Mouse (Mus musculus) olfactory bulb, adult 2 months (tissue): ENCODE data around the gene Agpat1. TPM values are rescaled to one million over a fixed set of nuclear protein-coding genes. Genes with fewer than 3 reads are reported as not detected.

Source experiments
- H3K27ac ChIP-seq: fragments of 200-500 bp; 2 replicates; pipeline ENCODE4 v1.5.1; 2012; ENCODE audit warnings: low read depth, low read length; ENCODE audit not compliant: insufficient read depth
- H3K4me1 ChIP-seq: fragments of 200-500 bp; 2 replicates; pipeline ENCODE4 v1.6.1; 2012; ENCODE audit warnings: low read length; ENCODE audit not compliant: control insufficient read depth, insufficient read depth
- H3K4me3 ChIP-seq: fragments of 200-500 bp; 2 replicates; pipeline ENCODE4 v1.5.1; 2012; ENCODE audit warnings: mild to moderate bottlenecking, low read depth, low read length, moderate library complexity; ENCODE audit not compliant: insufficient read depth
- CTCF ChIP-seq: fragments of 200-500 bp; IDR thresholded peaks from 2 replicates; pipeline ENCODE4 v1.5.1; 2012; ENCODE audit warnings: low read depth, mild to moderate bottlenecking, low read length, moderate library complexity; ENCODE audit not compliant: insufficient read depth
- POLR2A ChIP-seq: fragments of 200-500 bp; IDR thresholded peaks from 2 replicates; pipeline ENCODE4 v1.6.1; 2012; ENCODE audit warnings: mild to moderate bottlenecking, low read depth, low read length, moderate library complexity; ENCODE audit not compliant: insufficient read depth
- WGBS: fragments of 180-500 bp; shearing (Covaris S2); methylation state at CpG from one replicate; pipeline ENCODE4 v1.1.7; 2018; 5-methylcytosine and 5-hydroxymethylcytosine counted together
- polyA plus RNA-seq: library from polyadenylated mRNA; stranded (reverse); fragments of >200 nt; gene quantifications from 2 replicates; pipeline ENCODE4 v1.2.4, GENCODE M21; 2012; ENCODE audit warnings: low replicate concordance; ENCODE audit not compliant: missing spikeins, insufficient read depth, insufficient read length

Gene Agpat1
- polyA plus RNA-seq, 1 experiment: not detected

DNA sequence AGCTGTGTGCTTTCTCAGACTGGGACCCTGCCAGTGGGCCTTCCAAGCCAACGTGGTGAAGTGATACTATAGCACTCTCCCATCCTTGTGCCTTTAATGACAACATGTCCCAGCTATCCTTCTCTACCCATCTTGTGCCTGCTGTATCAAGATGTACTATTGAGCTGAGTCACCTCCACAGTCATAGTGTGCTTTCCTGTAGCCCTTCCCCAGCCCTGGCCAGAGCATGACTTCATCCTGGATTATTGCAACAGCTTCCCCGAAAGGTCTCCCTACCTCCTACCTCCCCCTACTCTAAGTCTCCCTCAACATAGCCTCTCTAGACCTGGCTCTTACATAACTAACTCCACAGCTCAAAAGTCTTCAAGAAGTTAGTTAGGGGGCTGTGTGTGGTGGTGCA is 31.6 kb downstream of the Agpat1 start:
- 79% methylated on average over 2 of the region's 2 CpGs for WGBS
- Histone ChIP-seq H3K27ac (no peak overlapping the region), H3K4me3 (no peak overlapping the region), H3K4me1 (peaks cover 23% of the 10 kb centered on the region)
- TF ChIP-seq POLR2A (no peak), CTCF (no peak)

DNA sequence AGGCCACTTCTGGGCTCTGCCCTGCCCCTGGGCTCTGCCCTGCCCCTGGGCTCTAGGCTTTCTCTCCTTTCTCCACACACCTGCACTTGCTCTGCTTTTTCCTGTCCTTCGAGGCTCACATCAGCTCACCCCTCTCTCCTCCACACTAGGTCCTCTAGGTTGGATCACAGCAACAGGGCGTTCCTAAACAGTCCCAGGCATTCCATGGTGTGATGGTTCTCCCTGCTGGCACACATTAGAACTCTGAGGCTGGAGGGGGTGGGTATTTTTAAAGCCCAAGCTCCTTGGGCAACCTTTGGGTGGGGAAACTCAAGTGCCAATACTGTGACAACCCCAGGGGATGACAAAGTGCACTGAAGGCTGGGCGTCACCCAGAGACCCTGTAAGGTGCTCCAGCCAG is 33.4 kb downstream of the Agpat1 start:
- H3K27ac ChIP-seq: no peak overlapping the region
- H3K4me1 ChIP-seq: peaks cover 14% of the 10 kb centered on the region
- TF ChIP-seq POLR2A (no peak), CTCF (no peak)
- WGBS: 62% methylated on average over 3 of the region's 3 CpGs
- H3K4me3 ChIP-seq: no peak overlapping the region

DNA sequence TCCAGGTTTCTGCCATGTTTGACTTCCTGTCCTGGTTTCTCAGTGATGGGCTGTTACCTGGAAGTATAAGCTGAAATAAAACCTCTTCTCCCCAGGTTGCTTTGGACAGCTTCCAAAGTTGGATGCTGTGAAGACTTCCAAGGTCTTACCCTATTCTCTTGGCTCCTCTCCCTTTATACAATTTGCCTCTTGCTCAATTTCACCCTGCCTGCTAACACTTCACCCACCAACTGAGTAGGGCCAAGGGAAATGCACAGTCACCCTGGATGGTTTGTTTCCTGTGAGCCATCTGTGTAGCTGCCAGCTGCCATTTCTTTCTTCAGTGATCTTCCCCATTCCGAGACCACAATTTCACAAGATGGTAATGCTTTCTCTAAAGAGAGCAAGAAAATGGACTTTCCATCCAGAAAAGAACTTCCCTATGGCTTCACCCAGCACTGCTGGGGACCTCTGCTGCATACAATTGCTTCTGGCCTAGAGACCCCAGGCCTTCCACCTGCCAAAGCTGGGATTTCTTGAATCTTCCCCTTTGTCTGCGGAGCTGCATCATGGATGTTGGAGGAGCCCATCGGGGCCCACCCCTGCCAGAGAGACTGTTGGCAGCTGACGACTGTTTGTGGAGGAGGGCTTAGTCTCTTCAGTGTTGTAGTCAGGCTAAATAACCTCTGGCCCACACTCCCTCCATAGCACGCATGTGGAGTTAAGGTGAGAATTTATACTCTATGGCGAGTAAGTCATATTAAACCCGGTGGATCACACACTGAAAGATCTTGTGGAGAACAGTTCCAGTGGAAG is 35.6 kb downstream of the Agpat1 start:
- no peak overlapping the region for H3K4me3 ChIP-seq
- WGBS: 83% methylated on average over 7 of the region's 7 CpGs
- TF ChIP-seq CTCF (no peak), POLR2A (no peak)
- peaks cover 7% of the 10 kb centered on the region for H3K4me1 ChIP-seq
- no peak overlapping the region for H3K27ac ChIP-seq

DNA sequence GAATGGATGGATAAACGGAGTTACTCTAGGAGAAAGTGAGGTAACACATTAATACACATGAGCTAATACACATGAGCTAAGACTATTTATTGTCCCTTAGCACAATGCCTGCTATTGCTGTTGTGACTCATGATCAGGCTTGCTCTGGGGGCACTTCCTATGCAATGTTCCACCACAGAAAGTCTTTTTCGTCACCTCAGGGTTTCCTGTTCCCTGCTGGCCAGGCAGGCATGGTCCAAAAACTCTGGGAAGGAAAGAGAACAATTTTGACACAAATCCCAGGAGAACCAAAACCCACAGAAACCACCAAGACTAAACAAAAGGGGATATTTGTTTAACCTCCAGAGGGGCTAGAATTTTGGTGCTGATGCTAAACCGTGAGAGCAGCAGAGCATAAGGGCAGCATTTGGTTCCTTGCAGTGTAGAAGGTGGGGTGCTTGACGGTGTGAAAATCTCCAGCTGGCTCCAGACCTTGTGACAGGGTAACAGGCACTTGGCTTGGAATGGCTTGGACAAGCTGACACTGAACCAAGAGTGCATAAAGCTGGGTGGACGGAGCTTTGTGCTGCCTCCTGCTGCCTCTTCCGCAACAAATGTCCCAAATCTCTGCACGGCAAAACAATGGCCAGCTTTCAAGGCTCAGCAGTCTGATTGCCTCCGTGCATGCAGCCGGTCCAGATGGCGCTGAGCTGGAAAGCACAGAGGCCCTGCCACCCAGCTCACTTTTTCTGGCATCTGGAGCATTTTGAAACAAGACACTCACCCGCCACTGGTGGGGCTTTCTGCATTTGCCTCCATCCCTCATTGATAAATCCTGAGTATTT is 36.9 kb downstream of the Agpat1 start:
- no peak overlapping the region for H3K4me3 ChIP-seq
- peak overlapping the region; percentile 45 for H3K27ac ChIP-seq
- TF ChIP-seq POLR2A: no peak
- TF ChIP-seq CTCF: no peak
- WGBS: 16% methylated on average over 11 of the region's 11 CpGs
- peaks cover 16% of the 10 kb centered on the region for H3K4me1 ChIP-seq

DNA sequence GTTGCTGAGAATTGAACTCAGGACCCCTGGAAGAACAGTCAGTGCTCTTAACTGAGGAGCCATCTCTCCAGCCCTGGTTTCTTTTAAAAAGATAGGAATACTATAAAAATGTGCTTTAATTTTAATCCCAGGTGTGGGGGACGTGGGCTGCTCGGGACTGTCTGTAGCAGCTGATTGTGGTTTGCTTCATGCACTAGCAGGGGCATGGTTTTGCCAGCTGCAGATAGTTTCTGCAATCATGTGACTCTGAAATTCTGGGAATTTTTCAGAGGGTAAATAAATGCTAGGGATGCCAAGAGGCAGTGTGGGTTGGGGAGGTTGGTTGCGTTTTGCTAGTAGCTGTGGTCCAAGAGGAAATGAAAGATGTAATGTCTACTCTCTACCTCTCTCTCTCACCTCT is 37.9 kb downstream of the Agpat1 start:
- 57% methylated on average over 3 of the region's 3 CpGs for WGBS

DNA sequence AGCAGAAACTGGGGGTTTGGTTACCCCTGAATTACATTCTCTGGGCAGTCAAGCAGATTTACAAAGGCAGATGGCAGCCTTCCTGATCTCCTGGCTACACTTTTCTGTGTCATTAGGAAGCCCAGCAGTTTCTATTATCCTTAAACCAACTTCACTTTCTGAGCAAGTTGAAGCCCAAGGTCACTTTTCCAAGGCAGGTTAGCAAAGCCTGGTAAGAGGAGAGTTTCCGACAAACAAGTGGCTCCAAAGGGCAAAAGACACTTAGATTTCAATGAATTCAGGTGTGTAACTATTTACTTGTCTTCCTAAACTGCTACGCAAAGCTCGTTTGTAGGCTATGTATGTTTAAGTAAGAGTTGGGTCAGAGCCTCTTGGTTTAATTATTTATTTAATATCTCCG is 39.3 kb downstream of the Agpat1 start:
- WGBS: 92% methylated on average over 4 of the region's 4 CpGs
- H3K4me1 ChIP-seq: peaks cover 29% of the 10 kb centered on the region
- no peak overlapping the region for H3K4me3 ChIP-seq
- no peak overlapping the region for H3K27ac ChIP-seq
- TF ChIP-seq POLR2A (no peak), CTCF (no peak)

More for the DNA sequence above, 37.9 kb downstream of the Agpat1 start:
- H3K4me1 ChIP-seq: peaks cover 22% of the 10 kb centered on the region
- TF ChIP-seq CTCF (no peak), POLR2A (no peak)
- no peak overlapping the region for H3K27ac ChIP-seq
- no peak overlapping the region for H3K4me3 ChIP-seq

DNA sequence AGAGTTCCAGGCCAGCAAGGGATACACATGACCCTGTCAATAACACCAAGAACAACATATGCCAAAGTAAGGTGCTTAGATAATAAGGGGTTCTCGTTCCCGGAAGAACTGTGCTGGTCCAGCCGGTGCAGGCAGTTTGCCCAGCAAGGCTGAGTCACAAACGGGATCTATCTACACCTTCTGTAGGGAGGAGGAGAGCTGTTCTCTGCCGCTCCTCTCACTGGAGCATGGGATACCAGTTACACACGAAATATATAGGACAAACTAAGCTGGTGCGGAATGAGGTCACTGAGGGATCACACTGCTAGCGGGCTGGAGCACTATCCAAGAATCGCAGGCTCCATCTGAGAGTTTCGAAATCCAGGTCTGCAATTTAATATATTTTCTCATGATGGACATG is 39.9 kb downstream of the Agpat1 start:
- 83% methylated on average over 10 of the region's 10 CpGs for WGBS
- Histone ChIP-seq H3K4me1 (peaks cover 32% of the 10 kb centered on the region), H3K27ac (no peak overlapping the region), H3K4me3 (no peak overlapping the region)
- TF ChIP-seq CTCF (no peak), POLR2A (no peak)

DNA sequence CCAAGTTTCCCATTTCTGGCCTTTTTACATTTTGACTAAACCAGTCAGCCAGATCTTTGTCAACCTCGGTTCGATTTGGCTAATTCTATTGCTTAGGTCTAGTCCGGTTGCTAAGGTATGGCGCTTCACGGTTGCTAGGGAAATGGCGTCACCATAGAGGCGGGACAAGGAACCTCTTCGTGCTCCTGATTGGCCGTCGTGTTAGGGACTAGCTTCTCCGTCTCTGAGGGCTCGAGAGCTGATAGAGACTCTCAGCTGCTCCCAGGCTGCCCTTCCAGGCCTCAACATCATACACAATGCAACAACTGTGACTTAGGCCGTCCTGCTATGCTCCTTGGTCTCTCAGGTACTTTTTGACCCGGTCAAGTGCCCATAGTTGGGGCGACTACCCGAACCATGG is 40.5 kb downstream of the Agpat1 start, which contains the start of gene Fkbpl:
Fkbpl (plus strand) TSS at position 157 of the 400 bp plus-strand sequence.
- Histone ChIP-seq H3K4me1 (peaks cover 32% of the 10 kb centered on the region), H3K4me3 (peak within 1 kb of the TSS; percentile 55), H3K27ac (peak within 1 kb of the TSS; percentile 70; the same call in 1 of the 2 replicates)
- TF ChIP-seq POLR2A (0 out of 2 replicates have a peak, but pooled peaks have one; percentile 34), CTCF (no peak)
- WGBS: under 1% methylated on average over 16 of the region's 16 CpGs
